Mouse (Mus musculus) left cerebral cortex, adult 8-10 months (tissue): Measurements from ENCODE around the gene Lhfpl5. TPM values are rescaled to one million over a fixed set of nuclear protein-coding genes. Genes with fewer than 3 reads are reported as not detected.

Experiments
- DNase-seq, 2 experiments: peaks; one replicate each; pipeline ENCODE4 v3.0.0; 2022; ENCODE audit warnings: low spot score in 2 of 2
- total RNA-seq, 4 experiments: library from RNA; stranded (reverse); gene quantifications; 2 replicates each; pipeline ENCODE4 v1.2.4; 2022

The Lhfpl5 gene
- total RNA-seq, 4 experiments from 2014 or later: 4.0 to 6.1 (median 5.3) TPM

GRCm38 (mm10) chr17:28572521-28572920 lies 2.9 kb upstream of the Lhfpl5 start:
- DNase-seq: no peak

GRCm38 (mm10) chr17:28572941-28573340 lies 2.5 kb upstream of the Lhfpl5 start:
- no peak for DNase-seq

GRCm38 (mm10) chr17:28580396-28580795 lies 5.0 kb downstream of the Lhfpl5 start:
- no peak for DNase-seq

GRCm38 (mm10) chr17:28581056-28581455 lies 5.6 kb downstream of the Lhfpl5 start:
- DNase-seq: no peak

- no peak for DNase-seq
These were observed 11.1 kb downstream of the Lhfpl5 start for GRCm38 (mm10) chr17:28586509-28586908.

- DNase-seq: no peak
These were observed 13.2 kb downstream of the Lhfpl5 start for GRCm38 (mm10) chr17:28588591-28588990.

- no peak for DNase-seq
These were observed 15.2 kb downstream of the Lhfpl5 start for GRCm38 (mm10) chr17:28590596-28590995.

- DNase-seq: no peak
These were observed 16.0 kb downstream of the Lhfpl5 start for GRCm38 (mm10) chr17:28591476-28591875.

GRCm38 (mm10) chr17:28592998-28593397 lies 17.6 kb downstream of the Lhfpl5 start:
- DNase-seq: peak; percentile 55 to 63

GRCm38 (mm10) chr17:28593965-28594364 lies 18.5 kb downstream of the Lhfpl5 start:
- DNase-seq: no peak

GRCm38 (mm10) chr17:28600780-28601179 lies 25.3 kb downstream of the Lhfpl5 start:
- no peak for DNase-seq

GRCm38 (mm10) chr17:28601557-28602250 lies 26.3 kb downstream of the Lhfpl5 start:
- DNase-seq: no peak

GRCm38 (mm10) chr17:28609543-28609942 lies 34.1 kb downstream of the Lhfpl5 start:
- DNase-seq: no peak

- DNase-seq: no peak
These were observed 37.2 kb downstream of the Lhfpl5 start for GRCm38 (mm10) chr17:28612603-28613002.

- no peak for DNase-seq
These were observed 37.7 kb downstream of the Lhfpl5 start for GRCm38 (mm10) chr17:28613096-28613495.

GRCm38 (mm10) chr17:28615332-28615731 lies 39.9 kb downstream of the Lhfpl5 start:
- no peak for DNase-seq

- no peak for DNase-seq
These were observed 42.2 kb downstream of the Lhfpl5 start for GRCm38 (mm10) chr17:28617636-28618035.

- DNase-seq: no peak
These were observed 42.7 kb downstream of the Lhfpl5 start for GRCm38 (mm10) chr17:28618124-28618523.

GRCm38 (mm10) chr17:28618775-28619174 lies 43.3 kb downstream of the Lhfpl5 start:
- DNase-seq: no peak

GRCm38 (mm10) chr17:28621381-28622299 lies 46.2 kb downstream of the Lhfpl5 start:
- DNase-seq: peak in 1 of 2 experiments; percentile 29

GRCm38 (mm10) chr17:28622300-28622759 lies 46.9 kb downstream of the Lhfpl5 start, which contains the start of gene Srpk1:
TSS of gene Srpk1 (minus strand) at chr17:28622709.
- DNase-seq: peak; percentile 68 to 85

GRCm38 (mm10) chr17:28624841-28625240 lies 49.4 kb downstream of the Lhfpl5 start:
- peak in 1 of 2 experiments; percentile 56 for DNase-seq
